Mouse (Mus musculus): ENCODE data around the gene Kifc1. TPM values are rescaled to one million over a fixed set of nuclear protein-coding genes. Genes with fewer than 3 reads are reported as not detected.

Kifc1 gene
- total RNA-seq (2023): 10 to 100 TPM in 1 of 2 experiments, 1 to 10 TPM in 1; 10.0 to 11.2 TPM

DNA sequence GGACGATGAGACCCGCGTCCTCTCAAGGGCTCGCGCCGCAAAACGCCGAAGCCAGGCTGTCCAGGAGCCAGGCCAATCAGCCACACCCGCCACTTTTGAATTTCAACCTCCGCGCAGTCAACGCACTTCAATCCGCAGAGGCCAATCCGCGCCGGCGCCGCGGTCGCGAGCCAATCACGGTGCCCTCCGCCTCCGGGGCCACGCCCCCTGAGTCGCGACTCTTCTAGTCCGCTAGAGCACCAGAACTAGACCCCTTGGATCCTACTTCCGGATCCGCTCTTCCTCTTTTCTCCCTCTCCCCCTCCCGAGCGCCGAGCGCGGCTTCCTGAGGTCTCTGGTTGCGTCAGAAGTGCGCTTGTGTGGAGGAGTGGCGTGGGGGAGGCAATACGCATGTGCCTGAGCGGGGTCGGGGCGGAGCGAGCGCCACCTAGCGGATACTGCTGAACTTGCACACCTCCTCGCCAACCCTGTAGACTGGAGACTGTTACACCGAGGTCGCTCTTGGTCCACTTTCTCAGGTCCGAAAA lies at the start of gene Kifc1:
Gene Kifc1 (minus strand): TSS at position 129 of the 527 bp plus-strand sequence.

DNA sequence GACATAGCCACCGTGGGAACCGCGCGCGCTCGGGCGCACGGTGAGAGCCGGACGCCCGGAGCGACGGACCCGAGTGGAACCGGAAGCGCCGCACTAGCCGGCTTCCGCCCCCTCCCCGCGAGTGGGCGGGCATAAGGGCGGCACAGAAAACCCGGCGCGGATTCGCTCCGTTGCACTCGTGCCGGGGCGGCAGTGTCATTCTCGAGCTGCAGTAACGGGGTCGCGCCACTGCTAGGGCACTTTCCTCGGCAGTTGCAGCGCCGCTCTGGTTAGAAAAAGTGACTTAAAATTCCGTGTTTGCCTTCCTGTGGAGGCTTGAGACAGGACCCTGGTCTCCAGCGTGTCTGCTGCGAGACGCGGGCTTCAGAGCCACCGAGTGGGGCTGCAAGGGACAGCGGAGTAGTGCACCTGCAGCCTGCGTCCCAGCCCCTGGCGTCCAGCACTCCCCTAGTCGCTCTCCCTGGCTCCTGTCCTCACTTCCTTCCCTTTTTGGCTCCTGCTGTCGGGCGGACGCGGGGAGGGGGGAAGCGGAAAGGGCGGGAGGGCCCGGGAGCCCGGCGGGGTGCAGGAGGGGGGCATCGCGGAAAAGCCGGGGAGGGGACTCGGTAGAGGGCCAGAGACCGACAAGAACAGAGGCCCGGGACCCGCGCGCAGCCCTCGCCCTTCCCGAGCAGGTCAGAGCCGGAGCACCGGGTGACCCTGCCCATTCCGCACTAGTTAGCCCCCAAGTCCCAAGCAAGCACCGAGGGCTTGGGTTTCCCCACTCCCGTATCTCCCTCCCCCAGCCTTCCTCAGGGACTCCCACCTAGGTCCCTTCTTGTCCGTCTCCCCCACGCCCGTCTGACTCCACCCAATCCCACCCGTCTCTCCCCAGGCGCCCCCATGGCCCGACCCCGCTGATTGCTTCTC lies 39.2 kb upstream of the Kifc1 start, which contains the start of gene Rgl2:
Gene Rgl2 (plus strand): TSS at position 173 of the 909 bp plus-strand sequence.

DNA sequence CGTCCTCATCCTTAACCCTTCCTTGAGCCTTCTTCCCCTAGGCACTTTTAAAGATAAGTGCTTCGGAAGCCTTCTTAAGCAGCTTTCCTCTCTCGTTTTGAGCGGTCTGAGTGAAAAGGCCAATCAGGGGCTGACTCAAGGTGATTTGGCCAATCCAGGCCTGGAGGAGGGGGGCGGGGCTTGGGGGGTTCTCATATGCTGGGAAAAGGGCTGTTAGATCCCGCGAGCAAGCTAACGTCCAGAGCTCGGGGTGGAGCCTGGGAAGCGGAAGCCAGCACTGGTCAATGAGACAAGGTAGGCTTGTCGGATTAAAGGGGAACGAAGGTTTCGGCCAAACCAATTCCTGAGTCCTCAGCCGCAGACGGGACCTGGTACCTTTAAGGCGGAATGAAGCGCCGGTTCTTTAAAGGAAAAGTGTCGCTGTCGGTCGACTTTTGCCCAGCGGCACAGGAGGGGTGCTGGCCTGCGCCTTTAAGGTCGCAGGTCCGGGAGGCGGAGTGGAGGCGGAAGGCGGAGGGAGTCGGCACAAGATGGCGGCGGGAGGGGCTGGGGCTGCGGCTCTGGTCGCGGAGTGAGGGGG lies 25.3 kb upstream of the Kifc1 start, which contains the start of the genes Tapbp and Zbtb22:
Gene Tapbp (plus strand): TSS at position 229 of the 580 bp plus-strand sequence.
Gene Zbtb22 (plus strand): TSS at position 234 of the 580 bp plus-strand sequence.

DNA sequence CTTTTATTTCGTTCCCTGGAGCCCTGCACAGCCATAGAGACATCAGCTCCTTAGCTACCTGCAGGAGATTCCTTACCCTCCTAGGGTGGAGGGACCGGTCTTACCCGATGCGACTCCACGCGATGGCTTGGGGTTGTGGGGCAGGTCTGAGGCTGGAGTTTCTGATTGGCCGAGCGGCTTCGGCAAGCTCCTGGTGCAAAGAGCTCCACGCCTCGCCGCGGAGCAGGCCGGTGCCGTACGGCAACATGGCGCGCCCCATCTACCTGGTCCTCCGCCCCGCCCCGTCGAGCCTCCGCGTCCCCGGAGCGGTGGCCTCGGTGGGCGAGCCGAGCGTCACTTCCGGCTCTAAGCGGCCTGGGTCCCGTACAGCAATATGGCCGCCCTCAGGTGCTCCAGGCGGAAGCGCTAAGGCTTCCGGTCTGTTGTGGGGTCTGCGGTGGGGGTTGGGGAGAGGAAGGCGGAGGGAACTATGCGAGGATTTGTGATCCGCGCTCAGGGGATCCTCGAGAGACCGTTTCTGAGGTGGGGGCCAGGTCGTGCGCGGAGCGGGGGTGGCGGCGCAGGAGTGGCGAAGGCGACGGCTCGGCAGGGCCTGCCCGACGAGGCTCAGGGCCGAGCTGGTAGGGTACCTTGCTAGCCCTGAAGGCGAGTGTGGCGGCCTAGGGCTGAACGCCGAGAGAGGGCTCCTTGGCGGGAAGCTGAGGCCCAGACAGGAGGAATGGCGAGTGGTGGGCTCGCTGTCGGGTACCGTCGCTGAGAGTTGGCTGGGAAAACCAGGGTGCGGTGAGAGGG lies 18.8 kb upstream of the Kifc1 start, which contains the start of gene Daxx:
Gene Daxx (plus strand): TSS at position 338 of the 792 bp plus-strand sequence.

DNA sequence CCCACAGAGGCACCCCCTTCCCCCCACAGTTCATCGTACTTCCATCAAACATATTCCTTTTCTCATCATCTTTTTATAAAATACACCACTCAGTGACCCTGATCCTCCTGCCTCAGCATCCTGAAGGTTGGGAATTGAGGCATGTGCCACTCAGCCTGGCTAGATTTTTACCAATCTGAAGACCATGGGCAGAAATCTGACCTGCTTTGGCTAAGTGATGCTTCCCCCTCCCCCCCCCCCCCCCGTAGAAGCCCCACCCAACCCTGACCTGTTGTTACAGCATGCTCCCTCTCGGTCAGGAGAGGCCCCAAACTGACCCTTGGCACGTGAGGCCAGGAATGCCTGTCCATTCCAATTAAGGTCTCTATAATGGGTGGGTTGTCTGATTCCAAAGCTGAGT lies 14.4 kb upstream of the Kifc1 start, which contains the start of gene Platr17:
Gene Platr17 (plus strand): TSS at position 301 of the 400 bp plus-strand sequence.

DNA sequence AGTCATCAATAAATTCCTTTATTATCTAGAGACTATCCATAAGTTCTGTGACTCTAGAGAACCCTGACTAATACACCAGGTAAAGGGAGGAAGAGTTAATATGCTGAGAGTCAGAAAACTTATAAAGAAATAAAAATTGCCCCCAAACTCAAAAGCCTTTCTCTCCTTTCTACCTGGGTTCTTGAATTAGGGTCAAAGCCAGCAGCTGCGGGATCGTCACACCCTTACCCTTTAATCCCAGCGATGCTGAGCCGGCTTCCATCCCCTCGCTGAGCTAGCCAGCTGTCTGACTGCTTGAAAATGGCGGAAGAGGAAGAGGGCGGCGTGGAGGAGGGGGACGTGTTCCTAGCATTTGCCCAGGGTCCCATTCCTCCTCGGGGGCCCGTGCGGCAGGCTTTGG lies 16.9 kb downstream of the Kifc1 start, which contains the start of gene Gm7029:
Gene Gm7029 (plus strand): TSS at position 301 of the 400 bp plus-strand sequence.

DNA sequence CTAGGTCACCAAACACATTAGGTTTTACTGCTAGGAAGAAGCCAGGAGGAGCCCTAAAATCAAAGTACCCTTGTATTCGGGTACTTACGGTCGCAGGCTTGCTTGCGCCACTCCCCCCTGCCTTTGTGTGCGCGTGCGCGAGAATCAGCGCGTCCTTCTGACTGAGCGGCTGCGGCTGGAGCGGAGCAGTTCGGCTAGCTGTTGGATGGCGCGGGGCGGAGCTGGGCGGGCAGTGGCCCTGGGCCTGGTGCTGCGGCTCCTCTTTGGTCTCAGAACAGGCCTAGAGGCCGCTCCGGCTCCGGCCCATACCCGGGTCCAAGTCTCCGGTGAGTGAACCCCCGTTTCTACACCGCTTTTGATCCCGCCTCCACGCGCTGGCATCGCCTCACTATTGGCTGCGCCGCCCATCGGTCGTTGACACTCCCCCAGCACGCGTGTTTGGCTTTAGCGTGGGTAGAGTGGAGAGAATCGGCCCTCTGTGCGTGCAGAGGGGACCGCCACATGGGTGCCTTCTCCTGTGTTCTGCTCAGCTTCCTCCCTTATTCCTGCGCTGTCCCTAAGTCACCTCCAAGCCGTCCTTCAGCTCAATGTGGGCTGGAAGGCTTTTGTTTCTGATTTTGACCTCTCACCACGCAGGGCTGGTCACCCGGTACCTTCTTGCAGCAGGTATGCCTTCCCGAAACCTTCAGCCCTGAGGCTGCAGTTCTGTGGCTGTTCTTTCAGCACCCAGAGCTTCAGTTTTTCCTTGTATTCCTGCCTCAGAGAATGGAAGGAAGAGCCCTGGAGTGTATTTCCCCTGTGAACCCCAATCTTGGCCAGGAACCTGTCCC lies 47.3 kb downstream of the Kifc1 start, which contains the start of gene Cd320:
Gene Cd320 (plus strand): TSS at position 126 of the 830 bp plus-strand sequence.

Other genes starting within 250 kb of the Kifc1 start
- gene Hnrnpm, start 203.8 kb downstream of the Kifc1 start, total RNA-seq (2023): 100 to 1,000 TPM; 358 to 393 TPM
- gene March2, start 172.0 kb downstream of the Kifc1 start, total RNA-seq (2023): 10 to 100 TPM; 54.0 to 58.5 TPM
- gene Rab11b, start 130.1 kb downstream of the Kifc1 start, total RNA-seq (2023): 100 to 1,000 TPM; 184 to 198 TPM
- gene Angptl4, start 108.8 kb downstream of the Kifc1 start, total RNA-seq (2023): 1 to 10 TPM in 1 of 2 experiments, under 1 TPM in 1; 0.86 to 1.5 TPM
- gene Kank3, start 80.1 kb downstream of the Kifc1 start, total RNA-seq (2023): 1 to 10 TPM; 1.2 TPM
- 1,000 to 10,000 TPM; 4,788 to 5,322 TPM for gene Rps28, start 66.1 kb downstream of the Kifc1 start, total RNA-seq (2023)
- 100 to 1,000 TPM; 126 to 127 TPM for gene Ndufa7, start 66.1 kb downstream of the Kifc1 start, total RNA-seq (2023)
- 10 to 100 TPM in 1 of 2 experiments, 1 to 10 TPM in 1; 8.5 to 10.7 TPM for gene Cd320, start 47.6 kb downstream of the Kifc1 start, total RNA-seq (2023)
- not detected for gene Gm7029, start 16.8 kb downstream of the Kifc1 start, total RNA-seq (2023)
- gene Platr17, start 14.5 kb upstream of the Kifc1 start, total RNA-seq (2023): under 1 TPM in 1 of 2 experiments, not detected in 1; 0.96 TPM
- 10 to 100 TPM; 71.8 to 76.6 TPM for gene Daxx, start 18.8 kb upstream of the Kifc1 start, total RNA-seq (2023)
- 100 to 1,000 TPM; 407 to 437 TPM for gene Tapbp, start 25.2 kb upstream of the Kifc1 start, total RNA-seq (2023)
- gene Zbtb22, start 25.2 kb upstream of the Kifc1 start, total RNA-seq (2023): 10 to 100 TPM; 33.0 to 33.9 TPM
- 100 to 1,000 TPM; 153 to 181 TPM for gene Rgl2, start 38.9 kb upstream of the Kifc1 start, total RNA-seq (2023)
- gene Pfdn6, start 49.7 kb upstream of the Kifc1 start, total RNA-seq (2023): 10 to 100 TPM; 65.1 to 71.1 TPM
- 10 to 100 TPM; 67.6 to 67.7 TPM for gene Wdr46, start 50.0 kb upstream of the Kifc1 start, total RNA-seq (2023)
- 10 to 100 TPM; 14.1 to 16.0 TPM for gene B3galt4, start 60.8 kb upstream of the Kifc1 start, total RNA-seq (2023)
- 10 to 100 TPM; 73.4 to 74.6 TPM for gene Vps52, start 65.2 kb upstream of the Kifc1 start, total RNA-seq (2023)
- gene Rps18, start 65.3 kb upstream of the Kifc1 start, total RNA-seq (2023): 1,000 to 10,000 TPM; 2,139 to 2,167 TPM
- 1,000 to 10,000 TPM; 5,234 to 5,289 TPM for gene H2-K1, start 109.7 kb upstream of the Kifc1 start, total RNA-seq (2023)
- gene Ring1, start 134.0 kb upstream of the Kifc1 start, total RNA-seq (2023): 10 to 100 TPM; 30.4 to 30.6 TPM
- 100 to 1,000 TPM; 117 to 150 TPM for gene H2-Ke6, start 137.4 kb upstream of the Kifc1 start, total RNA-seq (2023)
- 100 to 1,000 TPM; 100 to 103 TPM for gene Slc39a7, start 141.0 kb upstream of the Kifc1 start, total RNA-seq (2023)
- 100 to 1,000 TPM; 114 to 115 TPM for gene Rxrb, start 141.2 kb upstream of the Kifc1 start, total RNA-seq (2023)
- 10 to 100 TPM; 19.8 to 27.5 TPM for gene Col11a2, start 148.8 kb upstream of the Kifc1 start, total RNA-seq (2023)
- gene H2-Oa, start 201.7 kb upstream of the Kifc1 start, total RNA-seq (2023): 1 to 10 TPM; 6.9 to 9.5 TPM
- gene H2-DMa, start 228.9 kb upstream of the Kifc1 start, total RNA-seq (2023): 10 to 100 TPM; 25.1 to 25.8 TPM
- 100 to 1,000 TPM; 303 to 376 TPM for gene Brd2, start 232.0 kb upstream of the Kifc1 start, total RNA-seq (2023)